Comparison of ENCODE assay signal across 8 mouse cellular contexts in the genomic region with DNA sequence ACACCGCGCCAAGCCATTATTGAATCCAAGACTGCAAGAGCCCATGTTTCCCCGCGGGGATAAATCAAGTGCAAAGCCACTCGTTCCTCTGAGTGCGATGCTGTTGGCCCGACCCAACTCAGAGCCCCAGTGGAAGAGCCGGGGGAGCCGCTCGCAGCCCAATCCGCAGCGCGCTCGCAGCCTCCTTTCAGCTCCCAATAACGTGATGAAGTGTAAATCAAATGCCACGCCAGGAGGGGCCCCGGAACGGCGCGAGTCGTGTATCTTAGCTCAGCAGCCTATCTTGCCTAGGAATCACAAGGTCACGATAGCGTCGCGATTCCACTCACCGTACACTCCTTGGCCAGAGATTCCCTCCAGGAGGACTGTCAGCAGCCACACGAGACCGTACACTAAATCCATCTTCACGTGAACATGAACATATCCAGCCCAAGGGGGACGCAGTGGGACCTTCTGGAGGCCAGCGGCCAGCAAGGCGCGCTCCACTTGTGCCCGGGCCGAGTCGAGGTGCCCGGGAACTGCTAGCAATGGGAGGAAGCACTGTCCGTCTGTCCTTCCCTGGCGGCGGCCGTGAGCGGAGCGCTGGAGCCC. TPM values are rescaled to one million over a fixed set of nuclear protein-coding genes. Genes with fewer than 3 reads are reported as not detected.
DNase-seq lines count a peak whose midpoint lies in the region; ATAC-seq and TF ChIP-seq lines count a peak whose summit lies in the region.

No protein-coding gene starts in this region.

- peak overlapping the region; percentile 93 for H3K4me2 ChIP-seq in forebrain, embryonic 11.5 days (ENCODE audit: low read depth, low read length, severe bottlenecking)
- H3K4me2 ChIP-seq in hindbrain, embryonic 12.5 days (replicated peaks), result peak overlapping the region; percentile 90
- H3K4me2 ChIP-seq in neural tube, embryonic 13.5 days, result peak overlapping the region; percentile 77

- WGBS in forebrain, embryonic 11.5 days, result under 1% methylated on average over 43 of the region's 43 CpGs
- 1% methylated on average over 37 of the region's 43 CpGs for WGBS in hindbrain, embryonic 12.5 days
- under 1% methylated on average over 38 of the region's 43 CpGs for WGBS in neural tube, embryonic 13.5 days

- no peak for TF ChIP-seq POLR2A in brain, embryonic 14.5 days (IDR thresholded peaks at IDR 0.05; ENCODE audit: borderline replicate concordance, extremely low read depth, insufficient read depth, insufficient read length, poor library complexity, severe bottlenecking)

- no peaks in the 10 kb centered on the region for H3K36me3 ChIP-seq in forebrain, embryonic 11.5 days (ENCODE audit: control insufficient read depth, insufficient read depth, low read length)
- no peaks in the 10 kb centered on the region for H3K36me3 ChIP-seq in hindbrain, embryonic 12.5 days
- H3K36me3 ChIP-seq in neural tube, embryonic 13.5 days, result no peaks in the 10 kb centered on the region

- H3K27ac ChIP-seq in forebrain, embryonic 11.5 days (ENCODE audit: low read depth, low read length), result no peak overlapping the region
- H3K27ac ChIP-seq in hindbrain, embryonic 12.5 days, result peak overlapping the region; percentile 90
- peak overlapping the region; percentile 96 for H3K27ac ChIP-seq in neural tube, embryonic 13.5 days (replicated peaks)

- H3K27me3 ChIP-seq in forebrain, embryonic 11.5 days (ENCODE audit: control insufficient read depth, insufficient read depth, low read length), result no peaks in the 10 kb centered on the region
- peaks cover 8% of the 10 kb centered on the region for H3K27me3 ChIP-seq in hindbrain, embryonic 12.5 days
- peaks cover 4% of the 10 kb centered on the region; the same call in 1 of the 2 replicates for H3K27me3 ChIP-seq in neural tube, embryonic 13.5 days

- peak; percentile 49 for ATAC-seq in forebrain, embryonic 11.5 days (replicated peaks; ENCODE audit: low FRiP score)
- peak; percentile 24 for ATAC-seq in hindbrain, embryonic 12.5 days (ENCODE audit: low FRiP score)
- ATAC-seq in neural tube, embryonic 13.5 days (ENCODE audit: low read depth), result peak; percentile 18
- ATAC-seq in inflammation-experienced regulatory T-cells, adult 6 months, result no peak

- intact Hi-C loops in left cerebral cortex, postnatal 14 days (cut with DNase I), result loop anchor here (5.0 to 10.0 kb wide), 3 partner anchors 126 to 1066 kb away; no protein-coding TSS in a partner anchor
- intact Hi-C loops in gastrocnemius, postnatal 36 days (cut with DNase I), result no loop called here

- H3K4me1 ChIP-seq in forebrain, embryonic 11.5 days (replicated peaks; ENCODE audit: control insufficient read depth, insufficient read depth, low read length), result no peaks in the 10 kb centered on the region; the same call in 1 of the 2 replicates
- peaks cover 6% of the 10 kb centered on the region; the same call in 1 of the 2 replicates for H3K4me1 ChIP-seq in hindbrain, embryonic 12.5 days
- H3K4me1 ChIP-seq in neural tube, embryonic 13.5 days (replicated peaks), result peaks cover 26% of the 10 kb centered on the region

- TF ChIP-seq CTCF in brain, embryonic 14.5 days (IDR thresholded peaks at IDR 0.05; ENCODE audit: borderline replicate concordance, extremely low read depth, insufficient read depth, insufficient read length), result no peak

- peak overlapping the region; percentile 66 for H3K4me3 ChIP-seq in forebrain, embryonic 11.5 days (ENCODE audit: low read depth, low read length)
- peak overlapping the region; percentile 72 for H3K4me3 ChIP-seq in hindbrain, embryonic 12.5 days
- peak overlapping the region; percentile 76 for H3K4me3 ChIP-seq in neural tube, embryonic 13.5 days

- H3K9me3 ChIP-seq in forebrain, embryonic 11.5 days (ENCODE audit: control insufficient read depth, low read length), result no peaks in the 10 kb centered on the region
- H3K9me3 ChIP-seq in hindbrain, embryonic 12.5 days (replicated peaks), result no peaks in the 10 kb centered on the region
- no peaks in the 10 kb centered on the region for H3K9me3 ChIP-seq in neural tube, embryonic 13.5 days

- H3K9ac ChIP-seq in forebrain, embryonic 11.5 days (ENCODE audit: low read length), result peak overlapping the region; percentile 57
- H3K9ac ChIP-seq in hindbrain, embryonic 12.5 days, result peak overlapping the region; percentile 82
- peak overlapping the region; percentile 89 for H3K9ac ChIP-seq in neural tube, embryonic 13.5 days

- peak; percentile 30 for DNase-seq in ES-CJ7 (ENCODE audit: low read depth, low spot score)
- peak; percentile 81 for DNase-seq in brain, embryonic 14.5 days (ENCODE audit: low read depth)
- DNase-seq in forebrain, embryonic 11.5 days (ENCODE audit: low spot score), result peak; percentile 79
- peak; percentile 73 to 80 for DNase-seq in left cerebral cortex, postnatal 14 days (ENCODE audit: low spot score in 2 of 2)
- DNase-seq in gastrocnemius, postnatal 36 days, result no peak

RNA-seq across cellular contexts. Expression of a gene that starts 1.6 kb away (rescaled TPM):
- polyA plus RNA-seq in brain, embryonic 14.5 days (2012; rRNA removed), result 15.2 and 21.9 TPM in 2 replicates
- polyA plus RNA-seq in forebrain, embryonic 11.5 days (2014; fragmentation: Nextera tagmentation; extraction: Ambion mirVana), result 4.7 and 6.8 TPM in 2 replicates
- polyA plus RNA-seq in hindbrain, embryonic 12.5 days (2016; fragmentation: Nextera tagmentation; extraction: Ambion mirVana), result 14.0 and 15.1 TPM in 2 replicates
- 10 to 100 TPM; 50.0 to 56.2 TPM for total RNA-seq in left cerebral cortex, postnatal 14 days (2021)
- 19.7 and 20.9 TPM in 2 replicates for polyA plus RNA-seq in neural tube, embryonic 13.5 days (2015; fragmentation: Nextera tagmentation; extraction: Ambion mirVana)
- under 1 TPM in 1 of 3 experiments, not detected in 2; 0.34 TPM for polyA plus RNA-seq in inflammation-experienced regulatory T-cells, adult 6 months (2017; shearing (Covaris generic))
- total RNA-seq in gastrocnemius, postnatal 36 days (2021), result not detected

Comparison
In these comparisons a context has a peak if more than half of its experiments do, and no peak if none do; other contexts are left out.
1. DNase-seq: peak in ES-CJ7 (single experiment), brain, embryonic 14.5 days (single experiment), forebrain, embryonic 11.5 days (single experiment) and left cerebral cortex, postnatal 14 days (2 of 2); none in gastrocnemius, postnatal 36 days (0 of 2).
2. Peak in every context shown above with its lines, with median percentiles within 50 percentile points of each other: H3K4me2 ChIP-seq, H3K4me3 ChIP-seq and H3K9ac ChIP-seq.